Mouse (Mus musculus) lung, adult 2 months (tissue): ENCODE data around the gene C1rl. TPM values are rescaled to one million over a fixed set of nuclear protein-coding genes. Genes with fewer than 3 reads are reported as not detected.
A peak's percentile ranks its signal among the peaks of the same experiment; 100 is the strongest.
"Not testable (repeated sequence)": the region's sequence is repeated elsewhere in the genome, so short reads cannot be mapped to it uniquely, and the experiment has no call there.

Source experiments
- DNase-seq: peaks from one replicate; pipeline ENCODE4 v3.0.0; 2022
- H3K4me1 ChIP-seq: fragments of 200-500 bp; 2 replicates; pipeline ENCODE4 v1.6.1; 2011; ENCODE audit warnings: low read length; ENCODE audit not compliant: control insufficient read depth, insufficient read depth
- H3K4me3 ChIP-seq: fragments of 200-500 bp; replicated peaks from 2 replicates; pipeline ENCODE3; 2011; ENCODE audit warnings: low read depth, mild to moderate bottlenecking, control low read depth, low read length; ENCODE audit errors: extremely low read depth
- CTCF ChIP-seq: fragments of 200-500 bp; IDR thresholded peaks from 2 replicates; pipeline ENCODE4 v1.5.1; 2011; ENCODE audit warnings: mild to moderate bottlenecking, low read length, control low read depth; ENCODE audit not compliant: insufficient read depth
- POLR2A ChIP-seq: fragments of 200-500 bp; IDR thresholded peaks from 2 replicates; pipeline ENCODE4 v1.6.1; 2011; ENCODE audit warnings: low read depth, mild to moderate bottlenecking, control low read depth, low read length, borderline replicate concordance; ENCODE audit errors: extremely low read depth
- WGBS: fragments of 180-500 bp; shearing (Covaris S2); methylation state at CpG from one replicate; pipeline ENCODE4 v1.1.7; 2018; 5-methylcytosine and 5-hydroxymethylcytosine counted together
- polyA plus RNA-seq: library from polyadenylated mRNA; depleted of rRNA; stranded (reverse); fragments of >200 nt; gene quantifications from 2 replicates; pipeline ENCODE4 v1.2.3, GENCODE M21; 2012

The C1rl gene
- polyA plus RNA-seq, 1 experiment = 5.9 TPM

DNA sequence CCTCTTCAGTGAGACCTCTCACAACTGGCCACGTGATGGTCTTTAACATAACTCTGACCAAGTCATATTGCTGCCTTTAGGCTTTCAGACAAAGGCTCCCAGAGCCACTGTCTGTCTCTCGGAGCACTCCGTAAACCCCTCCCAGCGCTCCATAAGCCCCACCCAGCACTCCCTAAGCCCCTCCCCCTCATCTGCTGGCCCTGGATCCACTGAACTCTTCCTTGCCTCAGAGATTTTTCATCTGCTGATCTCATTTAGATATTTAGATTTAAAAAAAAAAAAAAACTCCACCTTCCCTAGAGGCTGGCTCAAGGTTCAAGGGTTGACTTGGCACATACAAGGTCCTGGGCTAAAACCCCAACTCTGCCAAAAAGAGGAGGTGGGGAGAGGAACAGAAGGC is 39.2 kb upstream of the C1rl start:
- no peak overlapping the region for H3K4me3 ChIP-seq
- H3K4me1 ChIP-seq = no peaks in the 10 kb centered on the region
- 61% methylated on average over 4 of the region's 4 CpGs for WGBS
- no peak for DNase-seq
- TF ChIP-seq CTCF = no peak
- no peak for TF ChIP-seq POLR2A

DNA sequence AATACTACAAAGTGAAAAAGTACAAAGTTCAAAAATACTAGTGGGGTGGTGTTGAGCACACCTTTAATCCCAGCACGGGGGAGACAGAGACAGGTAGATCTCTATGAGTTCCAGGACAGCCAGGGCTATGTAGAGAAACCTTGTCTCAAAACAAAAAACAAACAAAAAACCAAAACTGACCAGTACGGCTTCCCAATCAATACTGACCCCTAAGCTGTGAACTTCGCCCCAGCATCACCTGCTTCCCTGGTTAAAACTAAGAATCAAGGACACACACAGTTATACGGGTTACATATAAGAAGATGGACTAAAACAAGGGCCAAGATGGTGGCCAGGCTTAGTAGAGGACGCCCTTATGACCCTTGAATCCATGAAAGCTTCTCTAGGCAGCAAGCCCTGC is 36.7 kb upstream of the C1rl start:
- Histone ChIP-seq H3K4me1 (no peaks in the 10 kb centered on the region), H3K4me3 (no peak overlapping the region)
- TF ChIP-seq CTCF = no peak
- no peak for TF ChIP-seq POLR2A
- WGBS = 88% methylated on average over 5 of the region's 5 CpGs
- no peak for DNase-seq

DNA sequence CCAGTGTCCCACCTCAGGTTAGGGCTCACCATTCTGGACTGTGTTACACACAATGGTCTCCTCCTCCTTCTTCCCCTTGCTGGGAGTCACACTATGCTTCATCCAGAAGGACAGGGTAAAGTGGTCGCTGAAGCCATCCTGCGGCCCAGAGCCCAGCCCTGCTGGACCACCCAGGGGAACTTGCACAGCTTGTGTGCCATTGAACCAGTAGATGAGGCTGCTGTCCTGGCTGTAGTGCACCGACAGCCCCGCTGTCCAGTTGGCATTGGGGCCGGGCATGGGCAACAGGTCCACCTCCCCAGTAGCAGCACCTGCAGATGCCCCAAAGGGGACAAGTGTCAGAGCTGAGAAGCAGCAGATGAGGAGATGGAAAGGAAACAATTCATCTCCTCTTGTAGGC is 35.1 kb upstream of the C1rl start:
- TF ChIP-seq CTCF (no peak), POLR2A (no peak)
- DNase-seq = no peak

DNA sequence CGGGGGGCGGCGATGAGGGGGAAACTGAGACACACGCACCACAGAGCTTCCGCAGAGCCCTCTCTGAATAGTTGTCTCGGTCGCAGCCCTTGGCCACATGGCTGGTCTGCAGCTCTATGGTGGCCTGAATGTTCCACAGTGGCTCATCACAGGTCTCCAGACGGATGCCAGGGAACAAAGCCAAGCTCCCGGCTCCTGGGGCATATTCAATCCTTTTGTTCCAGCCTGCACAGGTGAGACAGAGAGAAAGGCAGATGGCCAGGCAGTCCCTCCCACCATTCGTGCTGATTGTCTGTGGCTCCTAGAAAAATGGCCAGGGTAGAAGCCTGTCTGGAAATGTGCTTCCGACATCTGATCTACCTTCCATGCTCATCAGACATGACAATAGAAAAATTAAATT is 34.4 kb upstream of the C1rl start:
- 84% methylated on average over 11 of the region's 11 CpGs for WGBS
- DNase-seq = no peak
- TF ChIP-seq POLR2A (no peak), CTCF (no peak)
- Histone ChIP-seq H3K4me3 (no peak overlapping the region), H3K4me1 (no peaks in the 10 kb centered on the region)

More for the DNA sequence above, 35.1 kb upstream of the C1rl start:
- no peaks in the 10 kb centered on the region for H3K4me1 ChIP-seq
- no peak overlapping the region for H3K4me3 ChIP-seq
- WGBS = 89% methylated on average over 5 of the region's 5 CpGs

DNA sequence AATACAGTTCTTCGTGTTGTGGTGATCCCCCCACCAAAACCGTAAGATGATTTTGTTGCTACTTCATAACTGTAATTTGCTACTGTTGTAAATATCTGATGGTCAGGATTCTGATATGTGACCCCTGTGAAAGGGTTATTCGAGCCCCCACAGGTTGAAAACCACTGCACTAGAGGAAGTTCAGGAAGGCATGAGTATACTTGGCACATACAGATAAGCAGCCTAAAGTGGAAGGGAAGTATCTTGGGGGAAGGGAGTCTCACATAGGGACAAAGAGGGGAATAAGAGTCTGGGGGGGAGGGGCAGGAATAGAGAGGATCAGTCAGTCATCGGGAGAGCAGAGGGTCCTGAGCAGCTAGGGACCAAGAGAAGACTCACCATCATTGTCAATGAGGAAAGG is 33.5 kb upstream of the C1rl start:
- 58% methylated on average over 4 of the region's 4 CpGs for WGBS
- no peak for DNase-seq
- TF ChIP-seq CTCF (no peak), POLR2A (no peak)
- no peaks in the 10 kb centered on the region for H3K4me1 ChIP-seq
- no peak overlapping the region for H3K4me3 ChIP-seq

DNA sequence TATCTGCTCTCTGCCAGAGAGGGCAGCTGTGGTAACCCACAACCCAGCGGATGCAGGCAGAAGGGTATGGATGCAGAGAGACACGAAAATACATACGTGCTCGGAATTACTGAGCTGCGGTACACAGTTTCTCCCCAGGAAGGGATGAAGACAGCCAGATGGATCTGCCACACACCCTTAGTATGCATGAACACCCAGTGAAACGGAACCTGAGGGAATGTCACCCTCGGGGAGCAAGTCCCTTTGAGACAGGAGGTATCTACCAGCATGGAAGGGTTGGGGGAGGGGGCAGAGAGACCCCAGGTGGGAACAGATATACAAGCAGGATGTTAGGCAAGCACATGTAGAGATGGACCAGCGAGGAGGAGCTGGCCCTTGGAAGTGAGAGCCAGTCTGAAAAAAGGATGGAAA is 29.0 kb upstream of the C1rl start:
- DNase-seq = no peak
- 32% methylated on average over 8 of the region's 8 CpGs for WGBS
- Histone ChIP-seq H3K4me1 (no peaks in the 10 kb centered on the region), H3K4me3 (no peak overlapping the region)
- TF ChIP-seq POLR2A (no peak), CTCF (no peak)

DNA sequence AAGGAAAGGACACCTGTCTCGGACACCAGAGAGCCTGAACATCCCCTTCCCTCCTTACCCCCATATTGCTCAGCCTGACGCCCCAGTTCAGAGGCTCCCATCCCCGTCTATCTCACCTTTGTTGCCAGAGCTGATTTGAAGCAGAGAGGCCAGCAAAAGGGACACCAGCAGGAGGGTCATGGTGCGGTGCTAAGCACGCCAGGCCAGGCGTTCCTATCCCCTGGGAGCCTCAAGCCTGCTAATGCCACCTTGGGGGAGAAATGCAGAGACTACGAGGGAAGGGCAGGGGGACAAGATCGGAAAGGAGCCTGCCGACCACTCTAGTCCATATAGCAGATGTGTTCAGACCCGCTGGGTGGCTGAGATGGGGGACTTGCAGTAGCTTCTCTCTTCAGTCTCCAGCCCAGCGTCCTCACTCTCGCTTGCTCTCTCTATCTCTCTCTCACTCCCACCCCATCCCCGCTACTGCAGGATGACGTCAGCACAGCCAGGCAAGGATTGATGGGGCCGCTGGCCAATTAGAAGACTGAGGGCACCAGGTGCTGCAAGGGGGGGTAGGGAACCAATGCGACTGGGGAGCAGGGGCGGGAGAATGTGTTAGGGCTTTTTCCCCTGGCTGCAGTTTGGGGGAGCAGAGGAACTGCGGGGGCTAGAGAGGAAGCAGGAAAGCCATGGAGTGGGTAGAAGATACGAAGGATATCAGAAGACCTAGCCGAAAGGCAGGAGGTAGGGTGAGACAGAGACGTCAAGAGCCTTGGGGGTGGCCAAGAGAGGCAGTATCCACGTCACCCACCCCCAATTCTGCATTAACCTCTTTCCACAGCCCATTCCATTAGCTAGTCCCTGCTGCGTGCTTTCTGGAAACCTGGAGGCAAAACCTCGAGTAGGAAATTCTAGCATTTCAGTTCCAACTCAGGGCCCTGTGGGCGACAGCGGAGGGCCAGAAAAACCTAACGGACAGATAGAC is 28.3 kb upstream of the C1rl start, which contains the start of gene Clstn3:
TSS of gene Clstn3 (minus strand) at position 490 of the 967 bp plus-strand sequence.
- Histone ChIP-seq H3K4me1 (no peaks in the 10 kb centered on the region), H3K4me3 (peak within 1 kb of the TSS; percentile 11)
- TF ChIP-seq POLR2A (no peak), CTCF (no peak)
- peak; percentile 56 for DNase-seq
- WGBS = 7% methylated on average over 27 of the region's 27 CpGs

DNA sequence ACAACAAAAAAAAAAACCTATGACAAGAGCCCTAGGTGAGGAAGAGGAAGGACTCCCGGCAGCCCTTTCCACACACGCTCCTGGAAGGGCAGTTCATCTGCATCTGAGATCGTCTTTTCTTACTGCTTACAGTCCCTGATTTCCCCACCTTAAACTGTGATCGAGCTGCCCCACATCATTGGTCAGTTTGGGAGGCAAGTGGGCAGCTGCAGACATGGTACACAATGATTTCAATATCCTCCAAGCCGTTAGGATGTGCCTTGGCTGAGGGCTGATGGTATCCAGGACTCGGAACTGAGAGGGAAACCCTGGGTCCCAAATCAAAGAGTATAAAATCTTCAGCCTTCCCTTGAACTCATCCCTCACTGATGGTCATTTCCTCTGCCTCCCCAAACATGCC is 27.6 kb upstream of the C1rl start:
- no peak for DNase-seq
- Histone ChIP-seq H3K4me1 (no peaks in the 10 kb centered on the region), H3K4me3 (no peak overlapping the region)
- WGBS = 43% methylated on average over 6 of the region's 6 CpGs
- TF ChIP-seq CTCF (no peak), POLR2A (no peak)

DNA sequence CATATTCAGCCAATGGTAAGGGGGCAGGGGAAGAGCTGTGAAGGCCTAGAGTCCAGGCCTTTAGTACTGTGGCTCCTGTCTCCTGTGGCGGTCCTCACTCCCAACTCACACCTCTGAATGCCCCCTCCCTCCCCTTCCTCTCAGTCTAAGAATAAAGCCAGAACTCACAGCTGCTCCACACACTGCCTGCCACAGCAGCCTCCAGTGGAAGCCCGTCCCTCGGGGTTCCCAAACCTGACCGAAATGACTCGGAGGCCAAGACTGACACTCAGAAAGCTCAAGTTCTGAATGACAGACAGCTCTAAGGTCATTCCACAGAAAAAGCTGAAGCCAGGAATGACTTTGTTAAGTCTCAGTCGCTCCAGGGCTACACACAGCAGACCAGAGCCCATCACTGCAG is 27.2 kb upstream of the C1rl start:
- Histone ChIP-seq H3K4me1 (no peaks in the 10 kb centered on the region), H3K4me3 (no peak overlapping the region)
- no peak for DNase-seq
- TF ChIP-seq CTCF (no peak), POLR2A (no peak)
- 72% methylated on average over 6 of the region's 6 CpGs for WGBS

DNA sequence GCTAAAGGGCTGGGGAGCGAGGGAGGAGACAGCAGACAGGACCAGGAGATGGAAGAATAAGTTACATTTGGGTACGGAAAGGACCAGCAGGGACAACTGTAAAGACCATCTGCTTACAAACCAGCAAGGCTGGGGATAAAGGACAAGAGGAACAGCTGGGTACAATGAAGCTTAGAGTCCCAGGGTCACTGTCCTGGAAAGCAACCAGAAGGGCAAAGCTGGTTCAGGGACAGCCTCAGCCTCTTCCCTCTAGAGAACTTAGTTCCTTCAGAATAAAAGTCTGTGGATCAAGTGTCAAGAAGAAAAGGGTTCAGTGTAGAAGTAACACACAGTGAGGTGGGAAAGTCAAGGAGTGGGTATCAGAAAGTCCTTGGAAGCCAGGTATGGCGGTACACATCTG is 21.8 kb upstream of the C1rl start:
- no peak for TF ChIP-seq CTCF
- TF ChIP-seq POLR2A = no peak
- WGBS = 91% methylated on average over 3 of the region's 3 CpGs
- DNase-seq = no peak
- no peaks in the 10 kb centered on the region for H3K4me1 ChIP-seq
- H3K4me3 ChIP-seq = no peak overlapping the region

DNA sequence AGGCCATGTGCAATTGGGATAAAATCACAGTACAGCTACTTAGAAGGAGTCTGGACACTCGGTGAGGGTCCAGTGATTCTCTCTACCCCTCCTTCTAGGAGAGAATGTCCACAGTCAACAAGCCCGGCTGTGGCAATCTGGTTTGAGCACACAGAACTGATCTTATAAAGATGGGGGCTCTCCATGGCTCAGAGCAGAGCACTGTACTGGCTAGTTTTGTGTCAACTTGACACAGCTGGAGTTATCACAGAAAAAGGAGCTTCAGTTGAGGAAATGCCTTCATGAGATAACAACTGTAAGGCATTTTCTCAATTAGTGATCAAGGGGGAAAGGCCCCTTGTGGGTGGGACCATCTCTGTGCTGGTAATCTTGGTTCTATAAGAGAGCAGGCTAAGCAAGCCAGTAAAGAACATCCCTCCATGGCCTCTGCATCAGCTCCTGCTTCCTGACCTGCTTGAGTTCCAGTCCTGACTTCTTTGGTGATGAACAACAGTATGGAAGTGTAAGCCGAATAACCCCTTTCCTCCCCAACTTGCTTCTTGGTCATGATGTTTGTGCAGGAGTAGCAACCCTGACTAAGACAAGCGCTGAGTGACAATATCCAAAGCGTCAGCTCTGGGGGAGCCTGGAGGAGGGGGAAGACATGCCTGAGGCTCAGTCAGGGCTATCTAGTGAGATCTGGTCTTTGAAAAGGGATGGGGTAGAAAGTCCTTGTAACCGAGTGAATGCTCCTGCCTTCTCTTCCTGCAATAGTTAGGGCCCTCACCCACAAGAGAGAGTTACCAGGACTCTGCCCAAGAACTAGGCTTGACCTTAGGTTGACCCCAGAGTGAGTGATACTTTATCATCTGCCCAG is 20.9 kb upstream of the C1rl start:
- not testable (repeated sequence) for DNase-seq, H3K4me3 ChIP-seq, H3K4me1 ChIP-seq
- 77% methylated on average over 6 of the region's 6 CpGs for WGBS
